Mouse (Mus musculus) testis, adult 2 months (tissue): ENCODE measurements around the gene Helz.

Source experiments
- CTCF ChIP-seq: fragments of 200-500 bp; IDR thresholded peaks from 2 replicates; pipeline ENCODE4 v1.5.1; 2012; ENCODE audit warnings: low read depth, mild to moderate bottlenecking, inconsistent platforms, low read length, moderate library complexity; ENCODE audit not compliant: control insufficient read depth, insufficient read depth, insufficient replicate concordance
- POLR2A ChIP-seq: fragments of 200-500 bp; IDR thresholded peaks from 2 replicates; pipeline ENCODE4 v1.6.1; 2012; ENCODE audit warnings: low read depth, mild to moderate bottlenecking, inconsistent platforms, low read length, moderate library complexity; ENCODE audit not compliant: control insufficient read depth

DNA sequence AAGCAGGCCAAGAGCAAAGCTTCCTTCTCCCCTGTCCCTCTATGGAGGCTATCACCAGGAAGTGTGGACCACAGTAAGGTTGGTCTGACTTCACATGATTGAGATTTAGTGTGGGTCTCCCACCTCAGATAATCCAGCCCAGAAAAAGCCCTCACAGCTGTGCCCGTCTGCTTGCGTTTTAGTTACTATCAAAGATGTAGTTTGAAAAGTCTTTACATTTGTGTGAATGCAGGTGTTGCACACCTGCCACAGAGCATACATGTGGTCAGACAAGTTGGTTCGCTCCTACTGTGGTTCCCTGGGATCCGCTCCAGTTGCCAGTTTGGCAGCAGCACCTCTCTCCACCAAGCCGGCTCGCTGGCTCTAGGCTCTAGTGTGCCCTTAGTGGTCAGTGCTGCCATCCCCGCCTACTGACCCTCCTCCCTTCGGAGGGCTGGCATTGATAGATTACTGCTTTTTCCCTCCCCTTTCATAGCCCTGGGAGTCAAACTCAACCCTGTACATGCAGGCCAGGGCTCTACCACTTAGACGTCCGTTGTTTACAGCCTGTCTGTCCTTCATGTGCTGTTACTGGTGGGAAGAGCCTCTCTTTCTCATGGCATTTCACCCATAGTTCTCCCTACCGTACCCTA lies 25.4 kb downstream of the Helz start:
- TF ChIP-seq POLR2A (no peak), CTCF (no peak)
